Mouse (Mus musculus) limb, embryonic 14.5 days (tissue): ENCODE measurements at regions not wholly inside any gene's neighbourhood (a gene's known extent, or its start where the extent isn't known, plus 50 kb on each side); places are given as distances from the start of the nearest gene placed in this dataset.

ENCODE experiments used
- ATAC-seq: fragments of 200-750 bp; cut with Nextera tagmentation; 2 replicates; pipeline ENCODE4 v1.8.0; 2017; ENCODE audit warnings: low read depth, moderate number of reproducible peaks, moderate TSS enrichment; ENCODE audit not compliant: low FRiP score
- DNase-seq: peaks from one replicate; pipeline ENCODE4 v3.0.0-alpha.2; 2015; ENCODE audit warnings: low spot score
- H3K27ac ChIP-seq: fragments of 300-500 bp; sonication (generic); replicated peaks from 2 replicates; pipeline ENCODE4 v1.5.1; 2014; ENCODE audit warnings: low read depth, mild to moderate bottlenecking, low read length, moderate library complexity, mixed read lengths
- H3K27me3 ChIP-seq: fragments of 300-500 bp; sonication (generic); 2 replicates; pipeline ENCODE4 v1.6.1; 2014; ENCODE audit warnings: low read length, mixed read lengths; ENCODE audit not compliant: control insufficient read depth, insufficient read depth
- H3K36me3 ChIP-seq: fragments of 300-500 bp; sonication (generic); 2 replicates; pipeline ENCODE4 v1.6.1; 2014; ENCODE audit warnings: mild to moderate bottlenecking, low read length, moderate library complexity, mixed read lengths; ENCODE audit not compliant: control insufficient read depth, insufficient read depth
- H3K4me1 ChIP-seq: fragments of 300-500 bp; sonication (generic); 2 replicates; pipeline ENCODE4 v1.6.1; 2014; ENCODE audit warnings: antibody characterized with exemption, low read length, mixed read lengths; ENCODE audit not compliant: control insufficient read depth, insufficient read depth
- H3K4me2 ChIP-seq: fragments of 300-500 bp; sonication (generic); replicated peaks from 2 replicates; pipeline ENCODE4 v1.6.1; 2014; ENCODE audit warnings: low read depth, mild to moderate bottlenecking, low read length, moderate library complexity; ENCODE audit not compliant: severe bottlenecking
- H3K4me3 ChIP-seq: fragments of 300-500 bp; sonication (generic); replicated peaks from 2 replicates; pipeline ENCODE4 v1.5.1; 2014; ENCODE audit warnings: low read length
- H3K9ac ChIP-seq: fragments of 300-500 bp; sonication (generic); 2 replicates; pipeline ENCODE4 v1.6.1; 2014; ENCODE audit warnings: mild to moderate bottlenecking, low read depth, low read length, moderate library complexity; ENCODE audit not compliant: severe bottlenecking
- H3K9me3 ChIP-seq: fragments of 300-500 bp; sonication (generic); 2 replicates; pipeline ENCODE4 v1.6.1; 2016; ENCODE audit warnings: low read length; ENCODE audit not compliant: control insufficient read depth
- POLR2A ChIP-seq: fragments of 200-500 bp; IDR thresholded peaks from 2 replicates; pipeline ENCODE4 v1.8.0; 2012; ENCODE audit warnings: inconsistent platforms, mild to moderate bottlenecking, moderate library complexity, borderline replicate concordance; ENCODE audit not compliant: insufficient read depth, insufficient read length; ENCODE audit errors: extremely low read depth
- WGBS: fragments of 180-500 bp; shearing (Covaris S2); extraction: QIAGEN DNeasy Blood & Tissue Kit; methylation state at CpG from one replicate; pipeline ENCODE4 v1.1.7; 2014; 5-methylcytosine and 5-hydroxymethylcytosine counted together

- ATAC-seq = no peak
- H3K9ac ChIP-seq = no peak overlapping the region
- H3K27me3 ChIP-seq = no peaks in the 10 kb centered on the region
These were observed 87.1 kb upstream of the Ldb2 start for GRCm38 (mm10) chr5:44886566-44887070.

GRCm38 (mm10) chr5:44876946-44877345 lies 77.5 kb upstream of the Ldb2 start:
- Histone ChIP-seq H3K4me3 (no peak overlapping the region), H3K27ac (no peak overlapping the region), H3K27me3 (no peaks in the 10 kb centered on the region), H3K4me2 (no peak overlapping the region), H3K4me1 (no peaks in the 10 kb centered on the region), H3K9me3 (no peaks in the 10 kb centered on the region), H3K36me3 (no peaks in the 10 kb centered on the region), H3K9ac (no peak overlapping the region)
- ATAC-seq = no peak
- WGBS = 53% methylated on average over 3 of the region's 3 CpGs
- DNase-seq = peak; percentile 39
- no peak for TF ChIP-seq POLR2A

More at GRCm38 (mm10) chr5:44886566-44887070, 87.1 kb upstream of the Ldb2 start:
- no peaks in the 10 kb centered on the region for H3K36me3 ChIP-seq
- no peak overlapping the region for H3K4me3 ChIP-seq
- no peak for TF ChIP-seq POLR2A
- no peaks in the 10 kb centered on the region for H3K9me3 ChIP-seq
- no peak overlapping the region for H3K4me2 ChIP-seq
- no peaks in the 10 kb centered on the region for H3K4me1 ChIP-seq
- no peak overlapping the region for H3K27ac ChIP-seq
- DNase-seq = no peak
- WGBS = 73% methylated on average over 4 of the region's 4 CpGs

- Histone ChIP-seq H3K4me2 (no peak overlapping the region), H3K27me3 (no peaks in the 10 kb centered on the region), H3K36me3 (no peaks in the 10 kb centered on the region), H3K9ac (no peak overlapping the region), H3K27ac (no peak overlapping the region; the same call in 1 of the 2 replicates), H3K4me3 (no peak overlapping the region), H3K9me3 (no peaks in the 10 kb centered on the region), H3K4me1 (no peaks in the 10 kb centered on the region)
- ATAC-seq (no peak), DNase-seq (peak; percentile 21)
- TF ChIP-seq POLR2A = no peak
- WGBS = 11% methylated on average over 7 of the region's 7 CpGs
These were observed 72.8 kb upstream of the Ldb2 start for GRCm38 (mm10) chr5:44872243-44872642.

GRCm38 (mm10) chr5:44863887-44864286 lies 64.4 kb upstream of the Ldb2 start:
- ATAC-seq (no peak), DNase-seq (no peak)
- H3K27ac ChIP-seq = no peak overlapping the region

GRCm38 (mm10) chr5:44863349-44863748 lies 63.9 kb upstream of the Ldb2 start:
- H3K9me3 ChIP-seq = no peaks in the 10 kb centered on the region
- no peak for ATAC-seq
- H3K4me3 ChIP-seq = no peak overlapping the region
- no peak for DNase-seq
- TF ChIP-seq POLR2A = no peak
- no peak overlapping the region for H3K4me2 ChIP-seq
- H3K27me3 ChIP-seq = no peaks in the 10 kb centered on the region
- WGBS = 54% methylated on average over 3 of the region's 3 CpGs
- H3K4me1 ChIP-seq = 0 out of 2 replicates have a peak, but pooled peaks cover 4% of the 10 kb centered on the region
- no peaks in the 10 kb centered on the region for H3K36me3 ChIP-seq
- H3K9ac ChIP-seq = no peak overlapping the region
- no peak overlapping the region for H3K27ac ChIP-seq

More at GRCm38 (mm10) chr5:44863887-44864286, 64.4 kb upstream of the Ldb2 start:
- no peaks in the 10 kb centered on the region for H3K27me3 ChIP-seq
- TF ChIP-seq POLR2A = no peak
- H3K4me2 ChIP-seq = no peak overlapping the region
- WGBS = 32% methylated on average over 3 of the region's 3 CpGs
- no peak overlapping the region for H3K9ac ChIP-seq
- H3K4me1 ChIP-seq = 0 out of 2 replicates have a peak, but pooled peaks cover 4% of the 10 kb centered on the region
- no peak overlapping the region for H3K4me3 ChIP-seq
- no peaks in the 10 kb centered on the region for H3K9me3 ChIP-seq
- H3K36me3 ChIP-seq = no peaks in the 10 kb centered on the region
